Mouse (Mus musculus) liver, embryonic 14.5 days (tissue): Measurements from ENCODE around the gene Nudt1. TPM values are rescaled to one million over a fixed set of nuclear protein-coding genes. Genes with fewer than 3 reads are reported as not detected.

Experiments
- ATAC-seq: fragments of 200-750 bp; cut with Nextera tagmentation; 2 replicates; pipeline ENCODE4 v1.8.0; 2017; ENCODE audit warnings: moderate number of reproducible peaks, mild to moderate bottlenecking, moderate library complexity; ENCODE audit not compliant: insufficient read depth
- DNase-seq, 3 experiments: peaks; one replicate each; pipeline ENCODE4 v3.0.0-alpha.2; 2012 to 2013; ENCODE audit warnings: low read depth in 3 of 3, low spot score in 3 of 3
- H3K27ac ChIP-seq: fragments of 300-500 bp; sonication (generic); 2 replicates; pipeline ENCODE4 v1.5.1; 2014; ENCODE audit warnings: moderate library complexity, mild to moderate bottlenecking, control low read depth, inconsistent platforms
- H3K27me3 ChIP-seq: fragments of 300-500 bp; sonication (generic); 2 replicates; pipeline ENCODE4 v1.6.1; 2014; ENCODE audit warnings: mild to moderate bottlenecking, low read length, moderate library complexity; ENCODE audit not compliant: control insufficient read depth, insufficient read depth
- H3K36me3 ChIP-seq: fragments of 300-500 bp; sonication (generic); replicated peaks from 2 replicates; pipeline ENCODE4 v1.6.1; 2014; ENCODE audit warnings: low read depth; ENCODE audit not compliant: control insufficient read depth, insufficient read depth
- H3K4me1 ChIP-seq, 2 experiments: fragments of 200-500 bp in 1 of 2; fragments of 300-500 bp in 1 of 2; sonication (generic) in 1 of 2; replicated peaks; 2 replicates each; pipeline ENCODE4 v1.6.1; 2012 to 2014; ENCODE audit warnings: antibody characterized with exemption in 1 of 2, inconsistent platforms in 1 of 2, low read length in 1 of 2; ENCODE audit not compliant: control insufficient read depth in 2 of 2, insufficient read depth in 2 of 2
- H3K4me2 ChIP-seq: fragments of 300-500 bp; sonication (generic); 2 replicates; pipeline ENCODE4 v1.6.1; 2014; ENCODE audit warnings: low read depth, mild to moderate bottlenecking, control low read depth, moderate library complexity
- H3K4me3 ChIP-seq, 2 experiments: fragments of 200-500 bp in 1 of 2; fragments of 300-500 bp in 1 of 2; sonication (generic) in 1 of 2; 2 replicates each; pipeline ENCODE4 v1.5.1; 2012 to 2014; ENCODE audit warnings: low read depth in 2 of 2, low read length in 2 of 2, mild to moderate bottlenecking in 2 of 2, control low read depth in 1 of 2, inconsistent platforms in 1 of 2, moderate library complexity in 1 of 2; ENCODE audit not compliant: insufficient read depth in 1 of 2
- H3K9ac ChIP-seq: fragments of 300-500 bp; sonication (generic); replicated peaks from 2 replicates; pipeline ENCODE4 v1.6.1; 2014; ENCODE audit warnings: mild to moderate bottlenecking, control low read depth, moderate library complexity
- H3K9me3 ChIP-seq: fragments of 300-500 bp; sonication (generic); 2 replicates; pipeline ENCODE4 v1.6.1; 2016; ENCODE audit warnings: low read length, mixed read lengths; ENCODE audit not compliant: control insufficient read depth
- CTCF ChIP-seq: IDR thresholded peaks from 2 replicates; pipeline ENCODE4 v1.5.1; 2016; ENCODE audit warnings: antibody characterized with exemption, low read depth, control low read depth
- EP300 ChIP-seq: IDR thresholded peaks from 2 replicates; pipeline ENCODE4 v1.6.1; 2016; ENCODE audit warnings: antibody characterized with exemption, low read depth
- WGBS: fragments of 180-500 bp; shearing (Covaris S2); extraction: QIAGEN DNeasy Blood & Tissue Kit; methylation state at CpG from one replicate; pipeline ENCODE4 v1.1.7; 2014; ENCODE audit not compliant: insufficient replicate concordance; 5-methylcytosine and 5-hydroxymethylcytosine counted together
- polyA plus RNA-seq, 2 experiments: library from polyadenylated mRNA; depleted of rRNA in 1 of 2; stranded (reverse) in 1 of 2; unstranded in 1 of 2; fragments of >200 nt; fragmentation: Nextera tagmentation in 1 of 2; extraction: Ambion mirVana in 1 of 2; gene quantifications; 2 replicates each; pipeline versions ENCODE4 v1.2.1 to v1.2.3; 2012 to 2014

Gene Nudt1
- polyA plus RNA-seq, 2 experiments = 18.4 to 23.2 TPM

DNA sequence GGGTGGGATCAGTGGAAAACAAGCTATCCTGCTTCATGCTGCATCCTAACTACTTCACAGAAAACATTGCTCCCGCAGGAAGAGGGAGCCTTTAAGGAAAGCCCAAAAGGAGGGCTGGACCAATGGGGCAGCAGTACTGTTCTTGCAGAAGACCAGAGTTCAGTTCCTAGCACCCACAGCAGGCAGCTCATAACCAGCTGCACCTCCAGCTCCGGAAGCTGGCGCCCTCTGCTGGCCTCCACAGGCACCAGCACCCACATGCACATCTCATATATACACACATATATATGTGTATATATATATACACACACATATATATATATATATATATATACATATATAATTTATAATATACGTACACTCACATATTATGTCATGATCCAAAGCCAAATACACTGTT, 17.3 kb downstream of the Nudt1 start:
- no peaks in the 10 kb centered on the region for H3K36me3 ChIP-seq
- H3K27me3 ChIP-seq = no peaks in the 10 kb centered on the region
- DNase-seq (no peak), ATAC-seq (no peak)
- no peak overlapping the region for H3K9ac ChIP-seq
- H3K4me3 ChIP-seq = no peak overlapping the region
- no peaks in the 10 kb centered on the region for H3K9me3 ChIP-seq
- 85% methylated on average over 4 of the region's 4 CpGs for WGBS
- no peak overlapping the region for H3K4me2 ChIP-seq
- no peaks in the 10 kb centered on the region for H3K4me1 ChIP-seq
- no peak overlapping the region for H3K27ac ChIP-seq
- TF ChIP-seq CTCF (peak; percentile 64), EP300 (no peak)

DNA sequence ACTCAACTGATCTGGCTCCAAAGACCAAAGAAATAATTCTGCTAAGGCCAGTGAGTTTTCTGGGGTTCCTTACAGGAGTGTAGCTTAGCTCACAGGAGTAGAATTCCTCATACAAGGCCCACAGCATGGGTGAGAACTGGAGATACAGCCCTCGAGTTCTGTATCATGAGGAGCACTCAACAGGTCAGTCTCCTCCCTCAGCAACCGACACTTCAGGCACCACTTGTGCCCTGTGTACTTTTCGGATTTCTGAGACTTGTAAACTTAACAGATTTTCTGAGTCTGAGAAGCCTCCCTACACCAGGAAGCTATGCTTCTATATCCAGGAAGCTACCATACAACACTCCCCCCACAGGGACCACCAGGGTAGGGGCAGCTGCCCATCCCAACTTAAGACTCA, 18.4 kb downstream of the Nudt1 start:
- Histone ChIP-seq H3K4me1 (no peaks in the 10 kb centered on the region), H3K27ac (no peak overlapping the region), H3K4me2 (no peak overlapping the region), H3K36me3 (no peaks in the 10 kb centered on the region), H3K27me3 (no peaks in the 10 kb centered on the region), H3K4me3 (no peak overlapping the region), H3K9me3 (no peaks in the 10 kb centered on the region), H3K9ac (no peak overlapping the region)
- 64% methylated on average over 3 of the region's 3 CpGs for WGBS
- TF ChIP-seq CTCF (no peak), EP300 (no peak)
- ATAC-seq = no peak
- DNase-seq = no peak

GRCm38 (mm10) chr5:140342880-140343279, 21.4 kb downstream of the Nudt1 start:
- no peak for TF ChIP-seq EP300
- TF ChIP-seq CTCF = peak; percentile 13; the same call in 1 of the 2 replicates
- Histone ChIP-seq H3K27me3 (no peaks in the 10 kb centered on the region), H3K27ac (no peak overlapping the region), H3K4me2 (no peak overlapping the region), H3K4me1 (no peaks in the 10 kb centered on the region), H3K4me3 (no peak overlapping the region), H3K9me3 (no peaks in the 10 kb centered on the region), H3K36me3 (no peaks in the 10 kb centered on the region; the same call in 1 of the 2 replicates), H3K9ac (no peak overlapping the region)
- ATAC-seq (no peak), DNase-seq (no peak)
- 72% methylated on average over 4 of the region's 4 CpGs for WGBS

DNA sequence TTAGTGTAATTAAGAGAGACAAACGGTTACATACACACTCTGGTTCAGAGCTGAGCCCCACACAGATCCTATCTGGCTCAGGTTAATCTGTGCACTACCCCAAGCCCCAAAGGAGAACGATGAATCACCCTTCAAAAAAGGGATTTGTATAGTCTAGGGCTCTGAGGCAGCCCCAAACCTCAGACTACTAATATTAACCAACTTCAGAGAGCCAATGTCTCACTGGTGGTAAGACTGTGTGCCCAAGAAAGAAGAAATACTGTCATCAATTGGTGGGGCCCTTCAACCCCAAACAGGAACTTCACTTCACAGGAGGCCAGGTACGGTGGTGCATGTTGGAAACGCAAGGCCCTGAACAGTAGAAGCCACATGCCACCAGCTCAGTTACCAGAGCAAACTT, 23.8 kb downstream of the Nudt1 start:
- no peaks in the 10 kb centered on the region for H3K27me3 ChIP-seq
- H3K9me3 ChIP-seq = no peaks in the 10 kb centered on the region
- DNase-seq (no peak), ATAC-seq (no peak)
- no peak overlapping the region for H3K9ac ChIP-seq
- TF ChIP-seq EP300 = no peak
- no peak for TF ChIP-seq CTCF
- WGBS = 64% methylated on average over 4 of the region's 4 CpGs
- no peak overlapping the region for H3K4me3 ChIP-seq
- no peaks in the 10 kb centered on the region for H3K4me1 ChIP-seq
- H3K36me3 ChIP-seq = no peaks in the 10 kb centered on the region; the same call in 1 of the 2 replicates
- no peak overlapping the region for H3K27ac ChIP-seq
- H3K4me2 ChIP-seq = no peak overlapping the region

DNA sequence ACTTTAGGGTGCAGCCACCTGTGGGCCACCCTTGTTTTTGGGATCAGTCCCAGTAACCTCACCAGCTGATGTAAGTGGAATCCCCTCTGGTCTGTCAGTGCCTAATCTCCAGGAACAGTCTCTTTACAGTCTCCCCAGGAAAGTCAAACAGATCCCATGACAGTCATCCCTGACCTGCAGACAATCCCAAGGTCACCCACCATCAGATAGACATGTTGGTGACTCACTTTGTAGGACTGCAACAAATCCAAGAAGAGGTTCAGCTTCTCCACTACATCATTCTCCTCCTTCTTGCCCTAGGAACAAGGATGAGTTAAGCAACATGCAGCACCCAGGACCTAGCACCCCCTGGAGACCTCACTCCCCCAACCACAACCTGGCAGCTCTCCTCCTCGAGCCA, 24.6 kb downstream of the Nudt1 start:
- ATAC-seq (no peak), DNase-seq (no peak)
- Histone ChIP-seq H3K4me2 (no peak overlapping the region), H3K4me3 (no peak overlapping the region), H3K9ac (no peak overlapping the region), H3K27me3 (no peaks in the 10 kb centered on the region), H3K9me3 (no peaks in the 10 kb centered on the region), H3K27ac (no peak overlapping the region), H3K4me1 (no peaks in the 10 kb centered on the region), H3K36me3 (no peaks in the 10 kb centered on the region; the same call in 1 of the 2 replicates)
- whole genome bisulfite sequencing = 53% methylated on average over 1 of the region's 1 CpGs
- TF ChIP-seq EP300 (no peak), CTCF (no peak)
